In the genomic region with DNA sequence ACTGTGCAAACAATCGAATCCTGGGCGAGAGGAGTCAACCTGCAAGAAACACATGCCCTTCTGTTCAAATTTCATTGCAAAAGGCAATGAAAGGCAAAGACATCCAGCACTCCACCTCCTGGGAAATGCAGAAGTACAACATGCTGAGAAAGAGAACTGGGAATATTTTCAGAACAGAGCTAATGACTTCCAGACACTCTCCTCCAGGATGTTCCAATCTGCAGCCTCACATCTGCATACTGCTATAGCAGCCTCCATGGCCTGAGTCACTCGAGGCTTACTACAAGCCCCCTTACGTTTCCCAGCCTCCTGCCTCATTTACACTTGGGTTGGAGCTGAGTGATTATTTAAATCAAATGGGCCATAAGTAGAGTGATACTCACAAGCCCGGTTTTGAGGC, we compare ENCODE assay signal across 11 mouse cellular contexts. TPM values are rescaled to one million over a fixed set of nuclear protein-coding genes. Genes with fewer than 3 reads are reported as not detected.
DNase-seq lines count a peak whose midpoint lies in the region; ATAC-seq and TF ChIP-seq lines count a peak whose summit lies in the region.
"Had no signal": no experiment of that assay in that cellular context is flagged by ENCODE, and none has a peak within 500 bp of the region (broad histone marks: within the 10 kb centered on the region; RNA-seq: fewer than 3 reads in every experiment).

No protein-coding gene starts in this region.

- H3K27ac ChIP-seq in limb, embryonic 14.5 days (replicated peaks; ENCODE audit: low read depth, low read length) = 0 out of 2 replicates have a peak overlapping the region, but pooled peaks have one; percentile 7
- no peak overlapping the region for H3K27ac ChIP-seq in kidney, embryonic 14.5 days (ENCODE audit: low read depth, low read length)

- peaks cover 8% of the 10 kb centered on the region for H3K4me1 ChIP-seq in limb, embryonic 14.5 days (ENCODE audit: control insufficient read depth, insufficient read depth, low read length)
- no peaks in the 10 kb centered on the region for H3K4me1 ChIP-seq in kidney, embryonic 14.5 days (ENCODE audit: control insufficient read depth, insufficient read depth, low read length)

- peak; percentile 93 for DNase-seq in heart, adult 11 months
- no peak for DNase-seq in heart, postnatal 25 days (ENCODE audit: low spot score)
- peak; percentile 65 for DNase-seq in embryo, embryonic 10.5 days (ENCODE audit: low spot score)
- peak; percentile 46 for DNase-seq in heart, adult 8-10 months (ENCODE audit: low spot score)
- DNase-seq in limb, embryonic 14.5 days (ENCODE audit: low spot score) = peak; percentile 76
- DNase-seq in cerebellum, postnatal 14 days = no peak
- DNase-seq in cerebellum, postnatal 36 days = no peak
- DNase-seq: kidney, postnatal 10 days; right cerebral cortex, adult 18-20 months had no signal

- H3K36me3 ChIP-seq in limb, embryonic 14.5 days (ENCODE audit: control insufficient read depth, insufficient read depth, low read length) = no peaks in the 10 kb centered on the region
- no peaks in the 10 kb centered on the region for H3K36me3 ChIP-seq in kidney, embryonic 14.5 days (ENCODE audit: control insufficient read depth, insufficient read depth, low read length)

- no peaks in the 10 kb centered on the region for H3K27me3 ChIP-seq in limb, embryonic 14.5 days (ENCODE audit: control insufficient read depth, insufficient read depth, low read length)
- H3K27me3 ChIP-seq in kidney, embryonic 14.5 days (ENCODE audit: control insufficient read depth, insufficient read depth, low read length) = no peaks in the 10 kb centered on the region

- WGBS in limb, embryonic 14.5 days = 9% methylated on average over 5 of the region's 5 CpGs
- 57% methylated on average over 5 of the region's 5 CpGs for WGBS in kidney, embryonic 14.5 days

- no peak overlapping the region for H3K4me3 ChIP-seq in limb, embryonic 14.5 days (replicated peaks; ENCODE audit: low read length)
- no peak overlapping the region for H3K4me3 ChIP-seq in kidney, embryonic 14.5 days (ENCODE audit: low read length)
- H3K4me3 ChIP-seq: erythroblast, embryonic 14.5 days had no signal

- H3K9ac ChIP-seq in limb, embryonic 14.5 days (ENCODE audit: low read depth, low read length, severe bottlenecking) = no peak overlapping the region
- H3K9ac ChIP-seq in kidney, embryonic 14.5 days (ENCODE audit: low read depth, low read length) = no peak overlapping the region

- H3K9me3 ChIP-seq in limb, embryonic 14.5 days (ENCODE audit: control insufficient read depth, low read length) = no peaks in the 10 kb centered on the region
- H3K9me3 ChIP-seq in kidney, embryonic 14.5 days (ENCODE audit: control insufficient read depth, low read length) = no peaks in the 10 kb centered on the region

- intact Hi-C loops in heart, postnatal 25 days (cut with DNase I) = loop anchor here (5.0 kb wide), 1 partner anchor 58 kb away; a partner anchor contains a TSS

- H3K4me2 ChIP-seq in limb, embryonic 14.5 days (replicated peaks; ENCODE audit: low read depth, low read length, severe bottlenecking) = no peak overlapping the region
- H3K4me2 ChIP-seq in kidney, embryonic 14.5 days (replicated peaks; ENCODE audit: low read depth, low read length) = no peak overlapping the region

- peak; percentile 85 for ATAC-seq in limb, embryonic 14.5 days (ENCODE audit: low FRiP score, low read depth)
- ATAC-seq in kidney, embryonic 14.5 days (ENCODE audit: low FRiP score, low TSS enrichment) = no peak

- no peak for TF ChIP-seq POLR2A in limb, embryonic 14.5 days (IDR thresholded peaks at IDR 0.05; ENCODE audit: borderline replicate concordance, extremely low read depth, insufficient read depth, insufficient read length)

RNA-seq across cellular contexts. Expression of a gene that starts 58.9 kb away (rescaled TPM):
- total RNA-seq in heart, postnatal 25 days (2021) = 10 to 100 TPM; 17.8 to 19.2 TPM
- total RNA-seq in heart, adult 8-10 months (2022) = 10 to 100 TPM; 13.2 to 14.4 (median 14.1) TPM
- polyA plus RNA-seq in limb, embryonic 14.5 days (2012; rRNA removed) = 22.8 and 26.4 TPM in 2 replicates
- 10.0 and 12.1 TPM in 2 replicates for polyA plus RNA-seq in limb, embryonic 14.5 days (2014; fragmentation: Nextera tagmentation; extraction: Ambion mirVana)
- polyA plus RNA-seq in kidney, embryonic 14.5 days (2014; fragmentation: Nextera tagmentation; extraction: Ambion mirVana) = 8.0 and 9.3 TPM in 2 replicates

Comparison
In these comparisons a context has a peak if more than half of its experiments do, and no peak if none do; other contexts are left out.
1. DNase-seq: peak in heart, adult 11 months (single experiment), embryo, embryonic 10.5 days (single experiment), heart, adult 8-10 months (single experiment) and limb, embryonic 14.5 days (single experiment); none in heart, postnatal 25 days (single experiment), cerebellum, postnatal 14 days (0 of 2) and cerebellum, postnatal 36 days (0 of 2).